Mouse (Mus musculus) megakaryocyte, embryonic 14.5 days (primary cell): ENCODE measurements at regions not wholly inside any gene's neighbourhood (a gene's known extent, or its start where the extent isn't known, plus 50 kb on each side); places are given as distances from the start of the nearest gene placed in this dataset.

Experiments
- H3K27me3 ChIP-seq: replicated peaks from 2 replicates; pipeline ENCODE3; 2012; ENCODE audit warnings: inconsistent platforms
- H3K36me3 ChIP-seq: replicated peaks from 2 replicates; pipeline ENCODE3; 2012; ENCODE audit warnings: low read length, inconsistent platforms, mixed read lengths
- H3K4me1 ChIP-seq: 2 replicates; pipeline ENCODE4 v1.6.1; 2012; ENCODE audit warnings: inconsistent platforms
- H3K4me3 ChIP-seq: replicated peaks from 2 replicates; pipeline ENCODE3; 2012; ENCODE audit warnings: moderate library complexity, mild to moderate bottlenecking, inconsistent platforms
- H3K9me3 ChIP-seq: 2 replicates; pipeline ENCODE4 v1.6.1; 2012; ENCODE audit warnings: inconsistent platforms
- FLI1 ChIP-seq: IDR thresholded peaks from 2 replicates; pipeline ENCODE4 v1.6.1; 2012; ENCODE audit warnings: low read length, inconsistent platforms, mixed read lengths
- GATA1 ChIP-seq: IDR thresholded peaks from 3 replicates; pipeline ENCODE4 v1.6.1; 2012; ENCODE audit warnings: mixed read lengths, low read length, inconsistent platforms, borderline replicate concordance

- H3K36me3 ChIP-seq: no peaks in the 10 kb centered on the region
- H3K27me3 ChIP-seq: no peaks in the 10 kb centered on the region
- TF ChIP-seq FLI1 (no peak), GATA1 (no peak)
- no peaks in the 10 kb centered on the region for H3K9me3 ChIP-seq
- H3K4me1 ChIP-seq: no peaks in the 10 kb centered on the region
- no peak overlapping the region for H3K4me3 ChIP-seq
These were observed 146.7 kb downstream of the Pax3 start for GRCm38 (mm10) chr1:78050231-78050630.

- TF ChIP-seq FLI1 (no peak), GATA1 (no peak)
- no peak overlapping the region for H3K4me3 ChIP-seq
- no peaks in the 10 kb centered on the region for H3K27me3 ChIP-seq
- H3K9me3 ChIP-seq: no peaks in the 10 kb centered on the region
- H3K4me1 ChIP-seq: no peaks in the 10 kb centered on the region
- no peaks in the 10 kb centered on the region for H3K36me3 ChIP-seq
These were observed 164.6 kb downstream of the Pax3 start for GRCm38 (mm10) chr1:78032336-78032735.

- TF ChIP-seq FLI1: no peak
- no peak for TF ChIP-seq GATA1
- H3K9me3 ChIP-seq: peaks cover 6% of the 10 kb centered on the region
- no peaks in the 10 kb centered on the region for H3K27me3 ChIP-seq
- no peak overlapping the region for H3K4me3 ChIP-seq
- H3K4me1 ChIP-seq: no peaks in the 10 kb centered on the region
- H3K36me3 ChIP-seq: no peaks in the 10 kb centered on the region
These were observed 175.2 kb downstream of the Pax3 start for GRCm38 (mm10) chr1:78021766-78022165.

- Histone ChIP-seq H3K4me3 (no peak overlapping the region), H3K9me3 (peaks cover 10% of the 10 kb centered on the region), H3K36me3 (no peaks in the 10 kb centered on the region), H3K4me1 (no peaks in the 10 kb centered on the region), H3K27me3 (no peaks in the 10 kb centered on the region)
- no peak for TF ChIP-seq GATA1
- no peak for TF ChIP-seq FLI1
These were observed 175.9 kb downstream of the Pax3 start for GRCm38 (mm10) chr1:78021014-78021413.

GRCm38 (mm10) chr1:78017949-78018617 lies 178.9 kb downstream of the Pax3 start:
- no peak overlapping the region for H3K4me3 ChIP-seq
- H3K36me3 ChIP-seq: no peaks in the 10 kb centered on the region
- peaks cover 10% of the 10 kb centered on the region for H3K9me3 ChIP-seq
- TF ChIP-seq GATA1: no peak
- no peak for TF ChIP-seq FLI1
- no peaks in the 10 kb centered on the region for H3K4me1 ChIP-seq
- no peaks in the 10 kb centered on the region for H3K27me3 ChIP-seq

- H3K27me3 ChIP-seq: no peaks in the 10 kb centered on the region
- no peaks in the 10 kb centered on the region for H3K4me1 ChIP-seq
- no peaks in the 10 kb centered on the region for H3K36me3 ChIP-seq
- TF ChIP-seq FLI1 (no peak), GATA1 (no peak)
- H3K4me3 ChIP-seq: no peak overlapping the region
- peaks cover 10% of the 10 kb centered on the region for H3K9me3 ChIP-seq
These were observed 180.2 kb downstream of the Pax3 start for GRCm38 (mm10) chr1:78016541-78017267.

GRCm38 (mm10) chr1:78015999-78016398 lies 180.9 kb downstream of the Pax3 start:
- Histone ChIP-seq H3K4me1 (no peaks in the 10 kb centered on the region), H3K36me3 (no peaks in the 10 kb centered on the region), H3K9me3 (peaks cover 10% of the 10 kb centered on the region), H3K4me3 (no peak overlapping the region), H3K27me3 (no peaks in the 10 kb centered on the region)
- TF ChIP-seq GATA1 (no peak), FLI1 (no peak)

GRCm38 (mm10) chr1:78013396-78013795 lies 183.5 kb downstream of the Pax3 start:
- no peaks in the 10 kb centered on the region for H3K36me3 ChIP-seq
- TF ChIP-seq GATA1 (no peak), FLI1 (no peak)
- no peaks in the 10 kb centered on the region for H3K4me1 ChIP-seq
- H3K9me3 ChIP-seq: peaks cover 6% of the 10 kb centered on the region; the same call in 1 of the 2 replicates
- H3K4me3 ChIP-seq: no peak overlapping the region
- no peaks in the 10 kb centered on the region for H3K27me3 ChIP-seq

- Histone ChIP-seq H3K4me3 (no peak overlapping the region), H3K36me3 (no peaks in the 10 kb centered on the region), H3K9me3 (no peaks in the 10 kb centered on the region; the same call in 1 of the 2 replicates), H3K4me1 (no peaks in the 10 kb centered on the region), H3K27me3 (no peaks in the 10 kb centered on the region)
- TF ChIP-seq FLI1 (no peak), GATA1 (no peak)
These were observed 188.0 kb downstream of the Pax3 start for GRCm38 (mm10) chr1:78008811-78009410.

- no peaks in the 10 kb centered on the region; the same call in 1 of the 2 replicates for H3K9me3 ChIP-seq
- H3K4me3 ChIP-seq: no peak overlapping the region
- H3K27me3 ChIP-seq: no peaks in the 10 kb centered on the region
- H3K36me3 ChIP-seq: no peaks in the 10 kb centered on the region
- H3K4me1 ChIP-seq: no peaks in the 10 kb centered on the region
- TF ChIP-seq FLI1: no peak
- no peak for TF ChIP-seq GATA1
These were observed 192.6 kb downstream of the Pax3 start for GRCm38 (mm10) chr1:78004376-78004775.
